Mouse (Mus musculus) G1E (cell line): ENCODE results near the gene Frmpd4.

ENCODE experiments used
- CTCF ChIP-seq: IDR thresholded peaks from 2 replicates; pipeline ENCODE4 v1.5.1; 2012; ENCODE audit warnings: low read depth, low read length, inconsistent platforms, mixed read lengths
- GATA1 ChIP-seq: IDR thresholded peaks from 2 replicates; pipeline ENCODE4 v1.6.1; 2012; ENCODE audit warnings: borderline replicate concordance, low read length, inconsistent platforms, mixed read lengths
- GATA2 ChIP-seq: IDR thresholded peaks from 2 replicates; pipeline ENCODE4 v1.6.1; 2012; ENCODE audit warnings: low read depth, low read length, inconsistent platforms, borderline replicate concordance
- POLR2AphosphoS5 ChIP-seq: IDR thresholded peaks from 2 replicates; pipeline ENCODE4 v1.6.1; 2012; ENCODE audit warnings: low read depth, low read length, inconsistent platforms; ENCODE audit not compliant: insufficient replicate concordance
- TAL1 ChIP-seq: conservative IDR thresholded peaks from 2 replicates; pipeline ENCODE4 v1.6.1; 2012; ENCODE audit warnings: low read depth, low read length, inconsistent platforms, mixed read lengths

GRCm38 (mm10) chrX:168431206-168431605 is 145.8 kb downstream of the Frmpd4 start:
- TF ChIP-seq CTCF (no peak), GATA2 (no peak), POLR2AphosphoS5 (no peak), GATA1 (no peak), TAL1 (no peak)
